ENCODE assay signal across 14 mouse cellular contexts in genomic region chr13:64318355-64318754, GRCm38 (mm10). TPM values are rescaled to one million over a fixed set of nuclear protein-coding genes. Genes with fewer than 3 reads are reported as not detected.
A peak's percentile ranks its signal among the peaks of the same experiment; 100 is the strongest.
DNase-seq lines count a peak whose midpoint lies in the region; ATAC-seq and TF ChIP-seq lines count a peak whose summit lies in the region.
"Had no signal": no experiment of that assay in that cellular context is flagged by ENCODE, and none has a peak within 500 bp of the region (broad histone marks: within the 10 kb centered on the region; RNA-seq: fewer than 3 reads in every experiment).

No protein-coding gene starts in this region.

- H3K9me3 ChIP-seq in lung, postnatal 0 days (ENCODE audit: low read length), result no peaks in the 10 kb centered on the region
- H3K9me3 ChIP-seq: heart, embryonic 15.5 days; liver, embryonic 13.5 days; midbrain, embryonic 10.5 days; neural tube, embryonic 12.5 days had no signal

- H3K27me3 ChIP-seq in lung, postnatal 0 days (replicated peaks; ENCODE audit: insufficient read depth, low read length), result no peaks in the 10 kb centered on the region
- H3K27me3 ChIP-seq: heart, embryonic 15.5 days; liver, embryonic 13.5 days; neural tube, embryonic 12.5 days had no signal

- no peak overlapping the region for H3K9ac ChIP-seq in lung, postnatal 0 days (replicated peaks; ENCODE audit: low read depth)
- H3K9ac ChIP-seq: heart, embryonic 15.5 days; liver, embryonic 13.5 days; neural tube, embryonic 12.5 days had no signal

- H3K27ac ChIP-seq in gastrocnemius, adult 2 months, result 0 out of 2 replicates have a peak overlapping the region, but pooled peaks have one; percentile 24
- no peak overlapping the region for H3K27ac ChIP-seq in lung, postnatal 0 days (ENCODE audit: low read length)
- H3K27ac ChIP-seq: heart, embryonic 15.5 days; liver, embryonic 13.5 days; midbrain, embryonic 10.5 days; neural tube, embryonic 12.5 days had no signal

- intact Hi-C loops in gastrocnemius, adult 2 months (cut with DNase I), result no loop called here

- no peak overlapping the region for H3K4me2 ChIP-seq in lung, postnatal 0 days (replicated peaks; ENCODE audit: low read depth, low read length)
- H3K4me2 ChIP-seq: heart, embryonic 15.5 days; liver, embryonic 13.5 days; neural tube, embryonic 12.5 days had no signal

- no peak for TF ChIP-seq EP300 in lung, postnatal 0 days (IDR thresholded peaks at IDR 0.05)

- H3K4me3 ChIP-seq in gastrocnemius, adult 2 months, result no peak overlapping the region
- no peak overlapping the region for H3K4me3 ChIP-seq in lung, postnatal 0 days (ENCODE audit: low read depth, low read length)
- H3K4me3 ChIP-seq: heart, embryonic 15.5 days; liver, embryonic 13.5 days; midbrain, embryonic 10.5 days; neural tube, embryonic 12.5 days had no signal

- DNase-seq in gastrocnemius, adult 2 months, result peak; percentile 52
- no peak for DNase-seq in gastrocnemius, adult 8-10 months (ENCODE audit: low spot score in 2 of 2)
- DNase-seq in lung, postnatal 14 days, result peak; percentile 31
- DNase-seq in lung, postnatal 0 days (ENCODE audit: low spot score), result no peak
- peak; percentile 28 for DNase-seq in gastrocnemius, postnatal 25 days
- peak; percentile 38 for DNase-seq in lung, postnatal 36 days
- DNase-seq in layer of hippocampus, postnatal 25 days (ENCODE audit: extremely low spot score in 1 of 2, low spot score in 1 of 2), result no peak
- DNase-seq: cerebellum, adult 2 months; liver, embryonic 13.5 days; spleen, adult 18-20 months had no signal

- ATAC-seq in lung, postnatal 0 days, result no peak; the same call in 1 of the 2 replicates
- no peak for ATAC-seq in erythroblast, adult 5-6 weeks (replicated peaks; ENCODE audit: low FRiP score, poor library complexity, severe bottlenecking)

- H3K4me1 ChIP-seq in lung, postnatal 0 days (ENCODE audit: insufficient read depth, low read depth, low read length), result no peaks in the 10 kb centered on the region
- H3K4me1 ChIP-seq: midbrain, embryonic 10.5 days; neural tube, embryonic 12.5 days had no signal

- WGBS in lung, postnatal 0 days, result 44% methylated on average over 2 of the region's 2 CpGs

- H3K36me3 ChIP-seq in lung, postnatal 0 days (ENCODE audit: insufficient read depth, low read length), result no peaks in the 10 kb centered on the region
- H3K36me3 ChIP-seq: heart, embryonic 15.5 days; liver, embryonic 13.5 days; midbrain, embryonic 10.5 days; neural tube, embryonic 12.5 days had no signal

- no peak for TF ChIP-seq CTCF in gastrocnemius, adult 2 months (IDR thresholded peaks at IDR 0.05)
- no peak for TF ChIP-seq CTCF in lung, postnatal 0 days (IDR thresholded peaks at IDR 0.05)

RNA-seq across cellular contexts. Expression of gene Aaed1, which starts 5.8 kb away (rescaled TPM):
- 10 to 100 TPM; 40.4 to 47.8 TPM for total RNA-seq in gastrocnemius, adult 2 months (2021)
- total RNA-seq in gastrocnemius, adult 8-10 months (2022), result 10 to 100 TPM; 49.4 to 59.4 (median 50.8) TPM
- 89.2 and 94.2 TPM in 2 replicates for polyA plus RNA-seq in lung, postnatal 0 days (2015; fragmentation: Nextera tagmentation; extraction: Ambion mirVana)
- total RNA-seq in gastrocnemius, postnatal 25 days (2021), result 10 to 100 TPM; 35.1 to 41.0 TPM
- total RNA-seq in erythroblast, adult 5-6 weeks (2015; ENCODE audit: low replicate concordance), result 3.1 and 6.5 TPM in 2 replicates
- 11.8 and 13.0 TPM in 2 replicates for total RNA-seq in erythroblast, adult 5-6 weeks (2017; ENCODE audit: low replicate concordance)
- total RNA-seq in layer of hippocampus, postnatal 25 days (2021), result 10 to 100 TPM; 13.1 to 14.4 TPM

RNA-seq across cellular contexts. Expression of gene Cdc14b, which starts 43.3 kb away (rescaled TPM):
- 1 to 10 TPM; 6.3 to 6.8 TPM for total RNA-seq in gastrocnemius, adult 2 months (2021)
- 1 to 10 TPM; 6.7 to 9.1 (median 7.8) TPM for total RNA-seq in gastrocnemius, adult 8-10 months (2022)
- polyA plus RNA-seq in lung, postnatal 0 days (2015; fragmentation: Nextera tagmentation; extraction: Ambion mirVana), result 4.7 and 5.3 TPM in 2 replicates
- 1 to 10 TPM; 3.8 to 4.6 TPM for total RNA-seq in gastrocnemius, postnatal 25 days (2021)
- total RNA-seq in erythroblast, adult 5-6 weeks (2015; ENCODE audit: low replicate concordance), result 0.63 and 1.2 TPM in 2 replicates
- 0.51 TPM in 1 of 2 replicates, not detected in the other for total RNA-seq in erythroblast, adult 5-6 weeks (2017; ENCODE audit: low replicate concordance)
- 1 to 10 TPM; 6.9 to 7.2 TPM for total RNA-seq in layer of hippocampus, postnatal 25 days (2021)

RNA-seq across cellular contexts. Expression of gene Ctsl, which starts 52.3 kb away (rescaled TPM):
- total RNA-seq in gastrocnemius, adult 2 months (2021), result 100 to 1,000 TPM; 111 to 149 TPM
- 100 to 1,000 TPM; 113 to 163 (median 129) TPM for total RNA-seq in gastrocnemius, adult 8-10 months (2022)
- 251 and 269 TPM in 2 replicates for polyA plus RNA-seq in lung, postnatal 0 days (2015; fragmentation: Nextera tagmentation; extraction: Ambion mirVana)
- 100 to 1,000 TPM; 120 to 147 TPM for total RNA-seq in gastrocnemius, postnatal 25 days (2021)
- 12.5 and 19.9 TPM in 2 replicates for total RNA-seq in erythroblast, adult 5-6 weeks (2015; ENCODE audit: low replicate concordance)
- 4.5 and 17.6 TPM in 2 replicates for total RNA-seq in erythroblast, adult 5-6 weeks (2017; ENCODE audit: low replicate concordance)
- total RNA-seq in layer of hippocampus, postnatal 25 days (2021), result 100 to 1,000 TPM; 119 to 130 TPM

Comparison
In these comparisons a context has a peak if more than half of its experiments do, and no peak if none do; other contexts are left out.
1. DNase-seq: peak in gastrocnemius, adult 2 months (single experiment), lung, postnatal 14 days (single experiment), gastrocnemius, postnatal 25 days (single experiment) and lung, postnatal 36 days (single experiment); none in gastrocnemius, adult 8-10 months (0 of 2), lung, postnatal 0 days (single experiment) and layer of hippocampus, postnatal 25 days (0 of 2).
2. RNA of gene Ctsl, which starts 52.3 kb away (total RNA-seq): 111 to 149 TPM in gastrocnemius, adult 2 months, 120 to 147 TPM in gastrocnemius, postnatal 25 days, 113 to 163 TPM in gastrocnemius, adult 8-10 months and 119 to 130 TPM in layer of hippocampus, postnatal 25 days; 4.5 to 19.9 TPM in erythroblast, adult 5-6 weeks; every median in the first group is over 4 times any median in the second.